Mouse (Mus musculus) induced T-regulatory cell, adult 2 months (primary cell): ENCODE measurements at regions not wholly inside any gene's neighbourhood (a gene's known extent, or its start where the extent isn't known, plus 50 kb on each side); places are given as distances from the start of the nearest gene placed in this dataset.

Experiments
- DNase-seq: peaks from one replicate; pipeline ENCODE4 v3.0.0-alpha.2; 2012; ENCODE audit warnings: low read depth

GRCm38 (mm10) chr17:83276000-83276891, 61.2 kb downstream of the Pkdcc start:
- peak; percentile 77 for DNase-seq

GRCm38 (mm10) chr17:83277117-83277947, 62.2 kb downstream of the Pkdcc start:
- DNase-seq = peak; percentile 96

- peak; percentile 85 for DNase-seq
Observed at GRCm38 (mm10) chr17:83277948-83278924, 63.1 kb downstream of the Pkdcc start.

GRCm38 (mm10) chr17:83283328-83283727, 67.4 kb upstream of the Eml4 start:
- no peak for DNase-seq

GRCm38 (mm10) chr17:83287381-83288142, 63.2 kb upstream of the Eml4 start:
- no peak for DNase-seq

GRCm38 (mm10) chr17:83288143-83288492, 62.6 kb upstream of the Eml4 start:
- DNase-seq = no peak

GRCm38 (mm10) chr17:83295526-83296238, 55.0 kb upstream of the Eml4 start:
- DNase-seq = no peak

- no peak for DNase-seq
Observed at GRCm38 (mm10) chr17:83297379-83298121, 53.2 kb upstream of the Eml4 start.
